Mouse (Mus musculus) adrenal gland, postnatal 25 days (tissue): ENCODE results near the gene Itgb2. TPM values are rescaled to one million over a fixed set of nuclear protein-coding genes. Genes with fewer than 3 reads are reported as not detected.
A peak's percentile ranks its signal among the peaks of the same experiment; 100 is the strongest.

Experiments used
- DNase-seq: peaks from one replicate; pipeline ENCODE4 v3.0.0; 2021; ENCODE audit warnings: mixed read lengths
- total RNA-seq: library from RNA; stranded (reverse); gene quantifications from 2 replicates; pipeline ENCODE4 v1.2.3, GENCODE M21; 2021

Itgb2 gene
- total RNA-seq, 1 experiment from 2014 or later: 3.3 TPM

GRCm38 (mm10) chr10:77552162-77552561, 22.1 kb downstream of the Itgb2 start:
- DNase-seq: no peak

- no peak for DNase-seq
Observed at GRCm38 (mm10) chr10:77553285-77553684, 23.2 kb downstream of the Itgb2 start.

DNA sequence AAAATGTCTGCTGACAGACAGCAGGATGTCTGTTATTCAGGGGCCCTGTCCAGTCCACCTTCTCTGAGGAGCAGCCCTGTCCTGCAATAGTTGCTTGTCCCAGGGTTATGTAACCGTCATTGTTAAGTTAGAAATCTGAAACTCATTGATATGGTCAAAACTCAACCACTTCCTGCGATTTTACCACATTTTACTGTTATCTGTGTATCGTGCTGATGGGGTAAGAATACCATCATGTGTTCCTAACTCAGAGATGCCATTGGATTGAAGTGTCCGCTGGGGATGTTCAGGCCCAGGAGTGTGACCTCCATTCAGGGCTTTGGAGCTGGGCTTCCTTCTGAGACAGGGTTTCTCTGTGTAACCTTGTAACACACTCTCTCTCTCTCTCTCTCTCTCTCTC, 24.9 kb downstream of the Itgb2 start:
- no peak for DNase-seq

DNA sequence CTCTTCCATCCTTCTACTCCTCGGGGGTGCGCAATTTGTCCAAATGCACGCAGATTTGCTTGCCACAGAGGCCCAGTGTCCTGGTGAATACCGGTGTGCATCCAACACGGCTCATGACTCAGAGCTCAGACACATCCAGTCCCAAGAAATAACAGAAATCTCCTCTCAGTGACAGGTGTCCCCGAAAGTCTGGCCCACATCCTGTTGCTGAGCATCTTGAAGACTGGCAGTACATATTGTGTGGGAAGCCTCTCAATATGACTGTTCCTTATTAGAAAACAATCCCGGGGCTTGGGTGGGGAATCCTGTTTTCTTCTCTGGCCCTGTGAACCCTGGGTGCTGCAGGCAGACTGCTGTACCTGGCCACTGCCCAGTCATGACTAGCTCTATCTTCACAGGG, 26.6 kb downstream of the Itgb2 start:
- no peak for DNase-seq

- DNase-seq: no peak
Observed at GRCm38 (mm10) chr10:77557641-77558040, 27.6 kb downstream of the Itgb2 start.

DNA sequence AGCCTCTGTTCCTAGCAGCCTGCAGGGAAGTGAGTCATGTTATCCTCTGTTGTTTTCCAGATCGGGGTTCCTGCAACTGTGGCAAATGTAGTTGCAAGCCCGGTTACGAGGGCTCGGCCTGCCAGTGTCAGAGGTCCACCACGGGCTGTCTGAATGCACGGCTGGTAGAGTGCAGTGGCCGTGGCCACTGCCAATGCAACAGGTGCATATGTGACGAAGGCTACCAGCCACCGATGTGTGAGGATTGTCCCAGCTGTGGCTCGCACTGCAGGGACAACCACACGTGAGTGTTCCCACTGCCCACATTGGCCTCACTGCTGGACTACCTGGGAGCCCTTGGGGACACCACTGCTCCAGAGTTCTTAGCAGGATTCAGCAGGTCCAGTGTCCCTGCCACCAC, 30.0 kb downstream of the Itgb2 start:
- no peak for DNase-seq

- no peak for DNase-seq
Observed at GRCm38 (mm10) chr10:77560830-77561229, 30.8 kb downstream of the Itgb2 start.

DNA sequence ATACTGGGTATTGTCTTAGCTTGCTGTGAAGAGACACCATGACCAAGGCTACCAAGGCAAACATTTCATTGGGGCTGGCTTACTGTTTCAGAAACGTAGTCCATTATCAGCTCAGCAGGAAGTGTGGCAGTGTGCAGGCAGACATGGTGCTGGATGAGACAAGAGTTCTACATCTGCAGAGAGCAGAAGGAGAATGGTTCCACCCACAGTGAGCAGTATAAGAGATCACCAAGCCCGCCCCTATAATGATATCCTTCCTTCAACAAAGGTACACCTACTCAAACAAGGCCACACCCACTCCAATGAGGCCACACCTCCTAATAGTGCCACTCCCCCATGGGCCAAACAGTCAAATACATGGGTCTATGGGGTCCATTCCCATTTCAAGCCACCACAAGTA, 31.5 kb downstream of the Itgb2 start:
- no peak for DNase-seq

GRCm38 (mm10) chr10:77565005-77565404, 35.0 kb downstream of the Itgb2 start:
- no peak for DNase-seq

DNA sequence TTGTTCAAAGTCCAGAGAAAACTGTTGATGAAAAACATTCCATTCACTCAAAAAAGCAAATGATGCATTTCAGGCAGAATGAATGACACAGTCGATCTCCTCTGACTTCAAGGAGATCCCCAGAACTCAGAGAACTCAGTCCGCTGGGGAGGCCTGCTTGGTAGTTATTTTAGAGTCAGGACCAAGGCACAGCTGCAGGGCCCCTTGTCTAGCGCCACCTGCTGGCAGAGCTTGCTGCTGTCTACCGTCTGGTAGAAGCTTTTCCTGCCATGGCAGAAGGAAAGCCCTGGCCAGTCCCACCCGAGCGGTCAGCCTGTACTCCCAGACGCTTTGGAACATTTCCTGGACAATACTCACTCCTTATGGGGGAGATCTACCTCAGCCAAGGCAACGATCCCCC, 36.6 kb downstream of the Itgb2 start:
- peak; percentile 94 for DNase-seq

GRCm38 (mm10) chr10:77569481-77569880, 39.4 kb downstream of the Itgb2 start:
- DNase-seq: no peak

DNA sequence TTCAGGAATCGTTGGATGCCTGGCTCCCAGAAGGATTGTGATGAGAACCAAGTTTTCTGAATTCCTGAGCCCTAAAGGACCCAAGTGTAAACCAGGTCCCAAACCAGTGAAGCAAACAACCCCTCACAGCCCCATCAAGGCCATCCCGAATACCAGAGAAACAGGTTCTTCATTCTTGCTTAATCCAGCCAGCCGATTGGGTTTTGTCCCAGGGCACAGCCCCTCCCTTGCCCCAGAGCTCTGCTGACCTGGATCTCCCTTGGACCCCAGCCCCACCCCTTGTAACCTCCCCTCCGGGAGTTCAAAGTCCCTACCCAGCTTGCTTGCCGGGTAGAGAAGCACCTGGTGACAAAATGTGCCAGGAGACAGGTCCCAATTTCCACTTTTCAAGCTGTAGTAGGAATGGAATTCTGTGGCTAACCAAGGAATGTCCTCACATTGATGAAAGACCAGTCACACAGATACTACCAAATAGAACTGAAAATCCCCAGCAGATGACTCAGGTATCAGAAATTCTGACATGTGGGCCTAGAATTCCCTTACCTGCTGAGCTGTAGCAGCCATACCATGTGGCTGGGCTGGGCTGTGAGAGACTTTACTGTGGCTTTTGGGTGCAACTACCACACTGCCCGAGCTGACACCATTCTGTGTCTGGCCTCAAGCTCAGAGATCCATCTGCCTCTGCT, 40.1 kb downstream of the Itgb2 start:
- DNase-seq: no peak

- DNase-seq: no peak
Observed at GRCm38 (mm10) chr10:77572225-77572624, 42.2 kb downstream of the Itgb2 start.

- DNase-seq: no peak
Observed at GRCm38 (mm10) chr10:77573162-77573561, 43.1 kb downstream of the Itgb2 start.

GRCm38 (mm10) chr10:77580027-77580920, 50.2 kb downstream of the Itgb2 start:
- DNase-seq: no peak

GRCm38 (mm10) chr10:77581023-77581407, 51.0 kb downstream of the Itgb2 start:
- no peak for DNase-seq

DNA sequence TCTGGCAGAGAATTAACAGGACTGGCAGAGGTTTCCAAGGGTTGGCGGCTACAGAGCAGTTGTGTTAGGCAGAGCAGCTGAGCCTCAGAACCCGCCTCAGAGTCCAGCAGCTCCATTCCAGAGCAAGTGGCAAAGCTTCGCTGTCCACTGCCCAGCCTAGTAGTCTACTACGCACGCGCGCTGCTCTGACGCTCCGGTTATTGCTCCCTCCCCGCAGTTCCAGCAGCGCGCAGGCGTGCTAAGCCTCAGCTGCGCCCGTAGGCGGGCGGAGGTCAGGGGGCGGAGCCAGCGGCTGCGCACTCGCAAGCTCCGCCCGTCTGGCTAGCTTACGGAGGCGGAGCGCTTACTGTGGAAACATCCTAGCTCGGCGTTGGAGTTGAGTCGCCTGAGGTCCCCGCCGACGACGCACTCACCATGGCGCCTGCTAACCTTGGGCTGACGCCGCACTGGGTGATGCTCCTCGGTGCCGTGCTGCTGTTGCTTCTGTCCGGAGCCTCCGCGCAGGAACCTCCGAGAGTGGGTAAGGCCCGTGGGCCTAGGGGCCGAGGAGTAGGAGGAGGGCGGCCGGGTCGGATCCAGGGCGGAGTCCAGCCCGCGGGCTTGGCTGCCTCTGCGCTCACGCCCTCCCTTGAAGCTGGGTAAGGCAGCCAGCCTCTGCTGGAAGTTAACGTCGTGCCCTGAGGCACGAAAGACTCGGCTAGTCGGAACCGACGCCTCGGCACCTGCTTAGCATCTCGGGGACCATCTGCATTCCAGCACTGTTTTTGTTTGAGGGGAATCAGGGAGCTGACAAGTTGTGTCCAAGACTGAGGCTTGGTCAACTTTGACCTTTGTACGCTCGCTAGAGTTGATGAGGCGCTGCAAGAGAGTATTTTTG, 51.6 kb downstream of the Itgb2 start, which contains the start of gene Pttg1ip:
Pttg1ip (plus strand) TSS at position 313 of the 877 bp plus-strand sequence.
- peak; percentile 97 for DNase-seq

DNA sequence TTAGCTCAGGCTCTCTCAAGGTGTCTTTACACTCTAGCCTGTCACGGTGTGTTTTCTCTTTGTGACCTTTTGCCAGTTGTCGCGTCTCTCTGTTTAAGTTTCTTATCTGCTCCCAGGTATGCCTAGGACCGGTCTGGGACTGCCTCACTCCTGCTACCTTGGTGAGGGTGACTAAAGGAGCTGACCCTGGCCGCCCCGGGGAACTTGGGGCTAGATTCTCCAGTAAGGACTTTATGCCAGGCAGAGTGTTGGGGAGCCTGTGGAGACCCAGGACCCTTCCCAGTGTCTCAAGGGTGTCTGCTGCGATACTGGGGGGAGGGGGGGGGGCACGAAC, 52.2 kb downstream of the Itgb2 start:
- no peak for DNase-seq

DNA sequence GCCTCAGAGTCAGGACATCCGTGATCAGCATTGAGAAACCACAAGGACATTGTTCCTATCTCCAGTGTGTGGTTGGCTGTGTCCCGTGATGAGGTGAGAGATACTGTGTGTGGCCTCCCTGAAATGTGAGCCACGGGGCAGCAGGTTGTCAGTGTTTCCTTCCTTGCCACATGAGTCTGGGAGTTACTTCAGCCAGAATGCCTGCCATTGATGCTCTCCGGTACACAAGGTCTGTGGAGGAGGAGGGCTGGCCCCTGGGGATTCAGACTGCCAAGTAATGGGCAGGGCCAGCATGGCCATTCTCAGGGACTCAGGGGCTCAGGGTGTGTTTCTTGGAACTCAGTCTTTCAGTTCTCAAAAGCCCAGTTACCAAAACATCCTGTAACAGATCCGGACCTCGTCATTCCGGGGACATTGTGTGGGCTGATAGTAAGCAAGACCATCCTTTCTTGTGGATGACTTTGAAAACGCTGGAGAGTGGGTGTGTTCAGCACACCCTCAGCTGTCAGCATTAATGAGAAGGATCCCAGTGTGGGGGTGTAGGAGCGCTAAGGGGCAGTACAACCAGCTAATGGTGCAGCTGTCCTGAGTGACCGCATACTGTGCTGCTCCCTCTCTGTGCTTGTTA, 53.9 kb downstream of the Itgb2 start:
- DNase-seq: peak; percentile 25

- no peak for DNase-seq
Observed at GRCm38 (mm10) chr10:77586637-77587036, 56.6 kb downstream of the Itgb2 start.

DNA sequence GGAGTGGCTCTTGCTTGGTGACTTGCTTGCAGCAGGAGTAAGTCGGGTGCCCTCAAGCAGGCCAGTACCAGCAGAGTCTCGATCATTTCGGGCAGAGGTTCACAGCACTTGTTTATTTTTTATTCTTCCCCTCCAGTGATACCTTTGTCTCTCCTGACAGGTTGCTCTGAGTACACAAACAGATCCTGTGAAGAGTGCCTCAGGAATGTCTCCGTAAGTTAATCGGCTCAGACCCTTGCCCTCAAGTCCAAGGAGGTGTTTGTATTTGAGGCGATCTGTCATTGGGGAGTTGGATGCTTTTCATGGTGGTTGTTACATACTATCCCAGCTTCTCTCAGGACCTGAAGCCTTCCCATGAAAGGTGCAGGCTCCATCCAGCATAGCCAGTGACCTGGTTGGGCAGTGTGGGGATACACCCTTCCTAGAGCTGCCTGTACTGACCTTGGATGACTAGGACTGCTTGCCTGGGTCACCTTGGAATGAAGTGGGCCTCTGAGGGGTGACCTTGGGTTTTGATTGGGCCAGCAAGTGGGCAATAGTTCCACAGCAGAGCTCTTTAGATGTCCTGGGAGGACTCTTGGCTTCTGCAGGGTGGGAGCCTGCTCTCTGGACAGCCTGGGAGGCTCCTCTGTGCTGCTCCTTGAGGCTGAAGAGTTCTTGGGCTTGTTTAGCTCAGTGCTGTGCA, 57.2 kb downstream of the Itgb2 start:
- DNase-seq: no peak

DNA sequence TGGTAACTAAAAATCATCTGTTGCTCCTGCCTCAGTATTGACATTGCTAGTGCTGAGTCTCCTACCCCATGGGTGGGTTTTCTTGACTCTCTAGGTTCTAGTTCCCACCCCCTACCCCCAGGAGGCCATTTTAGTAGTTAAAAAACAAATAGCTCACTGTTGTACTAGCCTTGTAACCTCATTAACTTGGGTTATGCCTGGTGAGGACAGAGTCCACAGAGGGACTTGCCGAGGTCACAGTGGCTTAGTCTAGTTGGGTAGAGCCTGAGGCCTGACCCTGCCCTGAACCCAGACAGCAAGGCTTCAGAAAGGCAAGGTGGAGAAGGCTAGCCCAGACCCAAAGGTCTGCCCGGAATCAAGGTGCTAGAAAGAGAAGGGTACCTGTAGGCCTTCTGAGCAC, 58.0 kb downstream of the Itgb2 start:
- DNase-seq: no peak
